Mouse (Mus musculus) heart, postnatal 0 days (tissue): ENCODE measurements around the gene Pde4dip. TPM values are rescaled to one million over a fixed set of nuclear protein-coding genes. Genes with fewer than 3 reads are reported as not detected.

Experiments
- ATAC-seq: fragments of 200-750 bp; cut with Nextera tagmentation; 2 replicates; pipeline ENCODE4 v1.8.0; 2017; ENCODE audit warnings: low read depth, moderate number of reproducible peaks, moderate library complexity; ENCODE audit not compliant: insufficient read depth
- DNase-seq: peaks from one replicate; pipeline ENCODE4 v3.0.0-alpha.2; 2016; ENCODE audit warnings: low spot score
- H3K27ac ChIP-seq: fragments of 300-500 bp; sonication (generic); 2 replicates; pipeline ENCODE4 v1.5.1; 2014; ENCODE audit warnings: low read depth, mild to moderate bottlenecking
- H3K27me3 ChIP-seq: fragments of 300-500 bp; sonication (generic); 2 replicates; pipeline ENCODE4 v1.6.1; 2014; ENCODE audit warnings: low read length, mixed read lengths; ENCODE audit not compliant: control insufficient read depth, insufficient read depth
- H3K36me3 ChIP-seq: fragments of 300-500 bp; sonication (generic); replicated peaks from 2 replicates; pipeline ENCODE4 v1.6.1; 2014; ENCODE audit warnings: low read length, mixed read lengths; ENCODE audit not compliant: control insufficient read depth, insufficient read depth
- H3K4me1 ChIP-seq: fragments of 300-500 bp; sonication (generic); 2 replicates; pipeline ENCODE4 v1.6.1; 2014; ENCODE audit warnings: antibody characterized with exemption; ENCODE audit not compliant: control insufficient read depth, insufficient read depth
- H3K4me2 ChIP-seq: fragments of 300-500 bp; sonication (generic); 2 replicates; pipeline ENCODE4 v1.6.1; 2014; ENCODE audit warnings: low read depth, mild to moderate bottlenecking, low read length, moderate library complexity
- H3K4me3 ChIP-seq: fragments of 300-500 bp; sonication (generic); 2 replicates; pipeline ENCODE4 v1.5.1; 2014; ENCODE audit warnings: low read depth, low read length
- H3K9ac ChIP-seq: fragments of 300-500 bp; sonication (generic); replicated peaks from 2 replicates; pipeline ENCODE4 v1.6.1; 2014; ENCODE audit warnings: low read depth, low read length, mixed read lengths
- H3K9me3 ChIP-seq: fragments of 300-500 bp; sonication (generic); replicated peaks from 2 replicates; pipeline ENCODE4 v1.6.1; 2016; ENCODE audit warnings: low read length; ENCODE audit not compliant: control insufficient read depth
- CTCF ChIP-seq: IDR thresholded peaks from 2 replicates; pipeline ENCODE4 v1.5.1; 2016; ENCODE audit warnings: antibody characterized with exemption, control low read depth, low read depth
- EP300 ChIP-seq: IDR thresholded peaks from 2 replicates; pipeline ENCODE4 v1.6.1; 2016; ENCODE audit warnings: antibody characterized with exemption, low read depth
- WGBS: fragments of 180-500 bp; shearing (Covaris S2); extraction: QIAGEN DNeasy Blood & Tissue Kit; methylation state at CpG from one replicate; pipeline ENCODE4 v1.1.7; 2014; 5-methylcytosine and 5-hydroxymethylcytosine counted together
- polyA plus RNA-seq: library from polyadenylated mRNA; unstranded; fragments of >200 nt; fragmentation: Nextera tagmentation; extraction: Ambion mirVana; gene quantifications from 2 replicates; pipeline ENCODE4 v1.2.1, GENCODE M21; 2015
- total RNA-seq: library from RNA; depleted of rRNA; stranded (reverse); fragments of >200 nt; gene quantifications from 2 replicates; pipeline ENCODE4 v1.2.3, GENCODE M21; 2014; ENCODE audit warnings: low replicate concordance

The Pde4dip gene
- total and polyA plus RNA-seq, 2 experiments from 2014 or later: 126 to 498 TPM

- no peak overlapping the region for H3K27ac ChIP-seq
- 90% methylated on average over 20 of the region's 20 CpGs for WGBS
- H3K4me1 ChIP-seq: no peaks in the 10 kb centered on the region
- H3K9ac ChIP-seq: no peak overlapping the region
- ATAC-seq (no peak), DNase-seq (no peak)
- no peak overlapping the region for H3K4me3 ChIP-seq
- H3K4me2 ChIP-seq: no peak overlapping the region
- H3K9me3 ChIP-seq: no peaks in the 10 kb centered on the region
- TF ChIP-seq EP300: no peak
- no peak for TF ChIP-seq CTCF
- H3K27me3 ChIP-seq: no peaks in the 10 kb centered on the region
- H3K36me3 ChIP-seq: peaks cover 79% of the 10 kb centered on the region
Measured at GRCm38 (mm10) chr3:97756283-97757074, 132.0 kb downstream of the Pde4dip start.

- Histone ChIP-seq H3K36me3 (peaks cover 84% of the 10 kb centered on the region), H3K27me3 (no peaks in the 10 kb centered on the region), H3K9ac (no peak overlapping the region), H3K9me3 (no peaks in the 10 kb centered on the region), H3K4me1 (no peaks in the 10 kb centered on the region), H3K4me2 (no peak overlapping the region), H3K4me3 (no peak overlapping the region), H3K27ac (no peak overlapping the region)
- no peak for TF ChIP-seq CTCF
- DNase-seq (no peak), ATAC-seq (no peak)
- WGBS: 90% methylated on average over 14 of the region's 14 CpGs
Measured at GRCm38 (mm10) chr3:97755411-97755810, 133.1 kb downstream of the Pde4dip start.

- ATAC-seq (no peak), DNase-seq (no peak)
- Histone ChIP-seq H3K9me3 (no peaks in the 10 kb centered on the region), H3K36me3 (peaks cover 97% of the 10 kb centered on the region), H3K9ac (no peak overlapping the region), H3K4me2 (no peak overlapping the region), H3K27ac (no peak overlapping the region), H3K27me3 (no peaks in the 10 kb centered on the region), H3K4me3 (no peak overlapping the region), H3K4me1 (no peaks in the 10 kb centered on the region)
- WGBS: 83% methylated on average over 3 of the region's 3 CpGs
- TF ChIP-seq CTCF: no peak
- no peak for TF ChIP-seq EP300
Measured at GRCm38 (mm10) chr3:97752901-97753300, 135.6 kb downstream of the Pde4dip start.

GRCm38 (mm10) chr3:97751566-97751965 lies 136.9 kb downstream of the Pde4dip start:
- H3K36me3 ChIP-seq: peaks cover 97% of the 10 kb centered on the region
- no peak for DNase-seq
- WGBS: 87% methylated on average over 21 of the region's 21 CpGs

GRCm38 (mm10) chr3:97748789-97749188 lies 139.7 kb downstream of the Pde4dip start:
- H3K9me3 ChIP-seq: no peaks in the 10 kb centered on the region
- H3K36me3 ChIP-seq: peaks cover 97% of the 10 kb centered on the region
- H3K4me2 ChIP-seq: no peak overlapping the region
- H3K27me3 ChIP-seq: no peaks in the 10 kb centered on the region
- TF ChIP-seq CTCF (no peak), EP300 (no peak)
- H3K9ac ChIP-seq: no peak overlapping the region
- H3K27ac ChIP-seq: no peak overlapping the region
- no peaks in the 10 kb centered on the region for H3K4me1 ChIP-seq
- no peak for DNase-seq
- 75% methylated on average over 10 of the region's 10 CpGs for WGBS
- no peak overlapping the region for H3K4me3 ChIP-seq
- ATAC-seq: no peak

More at GRCm38 (mm10) chr3:97751566-97751965, 136.9 kb downstream of the Pde4dip start:
- no peak overlapping the region for H3K4me3 ChIP-seq
- no peak for ATAC-seq
- no peak overlapping the region for H3K9ac ChIP-seq
- H3K27me3 ChIP-seq: no peaks in the 10 kb centered on the region
- TF ChIP-seq CTCF (no peak), EP300 (no peak)
- H3K4me2 ChIP-seq: no peak overlapping the region
- no peaks in the 10 kb centered on the region for H3K4me1 ChIP-seq
- no peaks in the 10 kb centered on the region for H3K9me3 ChIP-seq
- no peak overlapping the region for H3K27ac ChIP-seq

GRCm38 (mm10) chr3:97742841-97743240 lies 145.7 kb downstream of the Pde4dip start:
- Histone ChIP-seq H3K27ac (no peak overlapping the region), H3K9ac (no peak overlapping the region), H3K4me3 (no peak overlapping the region), H3K27me3 (no peaks in the 10 kb centered on the region), H3K4me1 (no peaks in the 10 kb centered on the region), H3K9me3 (no peaks in the 10 kb centered on the region), H3K4me2 (no peak overlapping the region), H3K36me3 (peaks cover 95% of the 10 kb centered on the region)
- WGBS: 91% methylated on average over 8 of the region's 8 CpGs
- no peak for ATAC-seq
- TF ChIP-seq CTCF: no peak
- no peak for TF ChIP-seq EP300
- DNase-seq: no peak
